Mouse (Mus musculus): ENCODE results near the gene Pank2. TPM values are rescaled to one million over a fixed set of nuclear protein-coding genes. Genes with fewer than 3 reads are reported as not detected.
A peak's percentile ranks its signal among the peaks of the same experiment; 100 is the strongest.
"Not testable (repeated sequence)": the region's sequence is repeated elsewhere in the genome, so short reads cannot be mapped to it uniquely, and the experiment has no call there.

Gene Pank2
- total RNA-seq, 2 experiments from 2014 or later = 22.2 to 24.6 TPM

DNA sequence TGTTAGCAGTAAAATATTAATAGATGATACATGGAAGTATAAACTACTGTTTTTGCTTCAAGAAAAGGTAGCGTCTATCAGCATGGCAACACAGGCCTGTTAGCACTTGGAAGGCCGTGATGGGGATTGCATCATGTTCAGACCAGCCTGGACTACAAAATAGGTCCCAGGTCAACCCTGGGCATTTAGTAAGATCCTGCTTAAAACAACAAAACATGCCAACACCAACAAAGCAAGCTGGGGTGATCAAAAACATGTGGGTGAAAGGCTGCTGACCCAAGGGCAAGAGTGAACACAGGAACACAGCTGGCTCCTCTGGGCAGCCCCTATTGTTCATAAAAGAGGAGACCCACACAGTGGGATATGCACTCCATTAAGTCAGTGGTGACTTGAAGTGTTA, 45.5 kb downstream of the Pank2 start:
- DNase-seq = no peak
- H3K4me3 ChIP-seq = no peak overlapping the region
- TF ChIP-seq CTCF (IDR thresholded peaks at IDR 0.05) = no peak
- no peak overlapping the region for H3K27ac ChIP-seq
- intact Hi-C loops (cut with DNase I) = no loop called here

DNA sequence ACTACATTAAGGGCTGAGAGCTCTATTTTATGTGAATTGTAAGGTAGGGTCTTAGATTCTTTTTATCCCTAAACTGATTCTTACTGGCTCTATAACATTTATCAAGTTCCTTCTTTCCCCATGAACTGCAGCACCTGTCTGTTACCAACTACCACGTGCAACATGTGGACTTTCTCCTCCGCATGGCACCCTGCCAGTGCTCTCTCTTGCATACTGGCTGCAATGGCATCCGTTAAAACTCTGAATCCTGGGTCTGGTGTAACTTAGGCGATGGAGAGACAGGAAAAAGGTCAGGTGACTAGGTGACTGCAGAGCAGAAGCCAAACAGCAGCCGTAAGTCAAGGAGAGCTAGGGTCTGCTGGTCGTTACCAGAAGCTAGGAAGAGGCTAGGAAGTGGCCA, 47.0 kb downstream of the Pank2 start:
- no peak overlapping the region for H3K27ac ChIP-seq
- no peak for DNase-seq
- no peak overlapping the region for H3K4me3 ChIP-seq
- no peak for TF ChIP-seq CTCF (IDR thresholded peaks at IDR 0.05)
- intact Hi-C loops (cut with DNase I) = no loop called here

- intact Hi-C loops (cut with DNase I) = no loop called here
- H3K27ac ChIP-seq = no peak overlapping the region
Measured at GRCm38 (mm10) chr2:131316167-131316566, 53.9 kb downstream of the Pank2 start.

DNA sequence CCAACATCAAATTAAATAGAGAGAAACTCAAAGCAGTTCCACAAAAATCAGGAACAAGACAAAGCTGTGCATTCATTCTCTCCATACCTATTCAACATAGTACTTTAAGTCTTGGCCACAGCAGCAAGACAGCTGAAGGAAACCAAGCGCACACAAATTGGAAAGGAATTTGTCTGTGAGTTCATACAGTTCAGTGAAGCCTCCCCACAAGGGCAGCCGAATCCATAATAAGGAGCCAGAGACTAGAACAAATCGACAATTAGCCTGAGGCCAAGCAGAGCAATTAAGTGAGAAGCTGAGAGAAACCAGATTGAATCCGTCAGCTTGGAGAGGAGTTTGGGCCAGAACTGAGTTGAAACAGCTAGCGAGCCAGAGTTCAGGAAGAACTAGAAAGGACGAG, 57.1 kb downstream of the Pank2 start:
- no peak for TF ChIP-seq CTCF (IDR thresholded peaks at IDR 0.05)

More at GRCm38 (mm10) chr2:131316167-131316566, 53.9 kb downstream of the Pank2 start:
- no peak for DNase-seq
- TF ChIP-seq CTCF (IDR thresholded peaks at IDR 0.05) = no peak
- H3K4me3 ChIP-seq = no peak overlapping the region

GRCm38 (mm10) chr2:131321192-131321591, 58.9 kb downstream of the Pank2 start:
- intact Hi-C loops (cut with DNase I); H3K27ac ChIP-seq; DNase-seq: not testable (repeated sequence)

More for the DNA sequence above, 57.1 kb downstream of the Pank2 start:
- intact Hi-C loops (cut with DNase I) = no loop called here
- no peak overlapping the region for H3K27ac ChIP-seq
- no peak for DNase-seq
- H3K4me3 ChIP-seq = no peak overlapping the region

DNA sequence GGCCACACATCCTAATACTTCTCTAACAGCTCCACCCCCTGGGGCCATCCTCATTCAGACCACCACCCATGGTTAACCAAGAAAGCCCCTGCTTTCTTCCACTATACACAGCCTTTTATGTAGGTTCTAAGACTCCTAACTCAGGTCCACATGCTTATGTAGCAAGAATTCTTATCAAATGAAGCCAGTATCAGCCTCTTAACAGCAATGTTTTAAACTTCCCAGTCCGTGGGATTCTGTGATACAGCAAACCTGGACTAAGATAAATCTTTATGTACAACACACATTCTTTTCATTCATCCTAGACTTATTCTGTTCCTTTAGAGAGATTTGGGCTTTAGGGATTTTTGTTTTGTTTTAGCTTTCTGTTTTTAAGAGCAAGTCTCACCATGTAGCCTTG, 61.4 kb downstream of the Pank2 start:
- Histone ChIP-seq H3K4me3 (no peak overlapping the region), H3K27ac (no peak overlapping the region)
- no peak for DNase-seq
- intact Hi-C loops (cut with DNase I) = no loop called here
- no peak for TF ChIP-seq CTCF (IDR thresholded peaks at IDR 0.05)

More at GRCm38 (mm10) chr2:131321192-131321591, 58.9 kb downstream of the Pank2 start:
- not testable (repeated sequence) for H3K4me3 ChIP-seq

DNA sequence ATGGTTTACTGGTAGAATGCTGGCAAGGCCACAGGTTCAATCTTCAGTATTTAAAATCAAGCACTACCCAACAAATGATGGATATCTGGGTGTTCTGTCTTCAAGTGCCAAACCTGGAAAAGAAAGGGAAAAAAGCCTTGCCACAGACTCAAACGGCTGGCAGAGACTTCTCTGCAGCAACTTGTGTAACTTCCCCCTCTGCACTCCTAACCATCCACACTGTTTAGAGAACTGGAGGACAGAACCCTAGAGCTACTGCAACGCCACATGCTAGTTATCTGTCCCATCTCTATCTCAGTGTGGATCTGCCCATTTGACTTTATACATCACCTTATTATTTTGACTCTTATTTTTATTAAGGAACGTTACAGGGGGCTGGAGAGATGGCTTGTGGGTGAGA, 63.7 kb downstream of the Pank2 start:
- Histone ChIP-seq H3K27ac (no peak overlapping the region), H3K4me3 (no peak overlapping the region)
- intact Hi-C loops (cut with DNase I) = no loop called here
- DNase-seq = no peak
- TF ChIP-seq CTCF (IDR thresholded peaks at IDR 0.05) = no peak

GRCm38 (mm10) chr2:131328981-131329380, 66.7 kb downstream of the Pank2 start:
- DNase-seq = no peak
- intact Hi-C loops (cut with DNase I) = no loop called here
- Histone ChIP-seq H3K4me3 (no peak overlapping the region), H3K27ac (no peak overlapping the region)
- TF ChIP-seq CTCF (IDR thresholded peaks at IDR 0.05) = no peak

DNA sequence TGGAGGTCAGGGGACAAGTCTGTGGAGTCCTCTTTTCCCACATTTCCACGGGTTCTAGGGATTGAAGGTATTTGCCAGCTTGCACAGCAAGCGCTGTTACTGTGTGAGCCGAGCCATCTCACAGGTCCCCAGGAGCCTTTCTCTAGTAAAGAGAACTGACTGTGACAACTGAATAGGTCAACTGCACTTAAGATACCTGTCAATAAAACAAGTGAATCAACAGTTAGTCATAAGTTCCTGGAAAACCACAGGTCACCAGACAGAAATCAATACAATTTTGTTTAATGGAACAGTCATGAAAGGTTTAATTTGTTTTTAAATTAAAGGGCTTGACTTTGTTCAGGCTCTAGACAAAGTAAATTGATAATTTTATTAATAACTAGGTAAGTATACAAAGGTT, 68.3 kb downstream of the Pank2 start:
- intact Hi-C loops (cut with DNase I) = no loop called here
- TF ChIP-seq CTCF (IDR thresholded peaks at IDR 0.05) = no peak
- no peak overlapping the region for H3K27ac ChIP-seq

GRCm38 (mm10) chr2:131337602-131338001, 75.3 kb downstream of the Pank2 start:
- Histone ChIP-seq H3K4me3 (no peak overlapping the region), H3K27ac (no peak overlapping the region)
- no peak for DNase-seq
- TF ChIP-seq CTCF (IDR thresholded peaks at IDR 0.05) = no peak
- intact Hi-C loops (cut with DNase I) = no loop called here

More for the DNA sequence above, 68.3 kb downstream of the Pank2 start:
- no peak for DNase-seq
- no peak overlapping the region for H3K4me3 ChIP-seq

DNA sequence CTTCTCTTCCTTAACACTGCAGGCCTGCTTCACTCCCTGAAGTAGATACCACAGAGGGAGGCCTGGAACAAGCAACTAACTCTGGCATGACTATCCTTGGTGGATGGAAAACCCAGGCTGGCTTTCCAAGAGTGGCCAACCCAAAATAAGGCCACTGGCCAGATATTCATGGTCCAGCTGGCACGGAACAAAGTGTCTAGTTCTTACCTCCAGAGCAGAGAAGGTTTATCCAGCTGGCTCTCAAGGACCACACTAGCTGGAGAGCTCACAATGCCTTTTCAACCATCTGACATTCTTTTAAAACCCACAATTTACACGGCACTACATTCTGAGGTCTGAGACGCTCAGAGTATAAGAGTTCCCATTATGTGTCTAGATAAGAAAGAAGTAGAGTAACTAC, 82.2 kb downstream of the Pank2 start:
- intact Hi-C loops (cut with DNase I) = loop anchor here (5.0 kb wide), 1 partner anchor 42 kb away; no protein-coding TSS in a partner anchor
- Histone ChIP-seq H3K4me3 (no peak overlapping the region), H3K27ac (peak overlapping the region; percentile 20; the same call in 1 of the 2 replicates)
- no peak for TF ChIP-seq CTCF (IDR thresholded peaks at IDR 0.05)
- peak; percentile 79 for DNase-seq

DNA sequence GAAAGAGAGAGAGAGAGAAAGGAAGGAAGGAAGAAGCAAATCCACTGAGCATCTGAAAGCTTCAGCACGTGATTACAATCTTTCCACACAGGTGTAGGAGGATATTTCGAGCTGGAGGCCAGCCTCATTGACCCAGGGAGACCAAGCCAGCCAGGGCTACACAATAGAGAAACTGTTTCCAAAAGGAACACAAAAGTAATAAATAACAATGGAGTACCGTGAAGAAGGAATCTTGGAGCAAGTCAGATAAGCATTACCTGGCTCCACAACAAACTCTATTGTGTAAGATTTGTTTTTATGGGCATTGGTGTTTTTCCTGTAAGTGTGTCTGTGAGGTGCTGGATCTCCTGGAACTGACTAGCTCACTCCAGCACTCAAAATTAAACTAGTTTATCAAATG, 83.3 kb downstream of the Pank2 start:
- intact Hi-C loops (cut with DNase I) = no loop called here
- no peak for DNase-seq
- H3K27ac ChIP-seq = no peak overlapping the region
- no peak for TF ChIP-seq CTCF (IDR thresholded peaks at IDR 0.05)
- no peak overlapping the region for H3K4me3 ChIP-seq

Small RNA genes within 50 kb of the gene (microRNA-seq; reads per million reads assigned to microRNA genes)
- gene Mir103-2 = 15.9 reads per million, percentile 14 among the genes with 10 or more reads in this experiment

Other genes with a start within 250 kb of the Pank2 start
- gene Gfra4, start 219.4 kb upstream of the Pank2 start, total RNA-seq (2021) = 1 to 10 TPM; 1.1 to 1.7 TPM
- 1 to 10 TPM; 2.5 TPM for gene Adam33, start 198.7 kb upstream of the Pank2 start, total RNA-seq (2021)
- under 1 TPM; 0.36 to 0.39 TPM for gene Siglec1, start 175.7 kb upstream of the Pank2 start, total RNA-seq (2021)
- gene Hspa12b, start 135.2 kb upstream of the Pank2 start, total RNA-seq (2021) = 10 to 100 TPM; 11.7 to 14.8 TPM
- gene Gm11037, start 129.0 kb upstream of the Pank2 start, total RNA-seq (2021) = not detected
- 1 to 10 TPM; 3.6 to 4.5 TPM for gene 1700037H04Rik, start 102.4 kb upstream of the Pank2 start, total RNA-seq (2021)
- gene Cenpb, start 82.4 kb upstream of the Pank2 start, total RNA-seq (2021) = 10 to 100 TPM; 67.7 to 70.1 TPM
- 1 to 10 TPM; 1.5 TPM for gene Cdc25b, start 75.5 kb upstream of the Pank2 start, total RNA-seq (2021)
- 1 to 10 TPM; 1.3 to 1.6 TPM for gene Spef1, start 75.2 kb upstream of the Pank2 start, total RNA-seq (2021)
- 10 to 100 TPM; 15.6 to 21.0 TPM for gene Ap5s1, start 55.4 kb upstream of the Pank2 start, total RNA-seq (2021)
- gene Mavs, start 28.4 kb upstream of the Pank2 start, total RNA-seq (2021) = 10 to 100 TPM; 40.0 to 56.9 TPM
- 1 to 10 TPM; 1.5 to 1.7 TPM for gene Rnf24, start 90.4 kb downstream of the Pank2 start, total RNA-seq (2021)
- 100 to 1,000 TPM in 1 of 2 experiments, 10 to 100 TPM in 1; 51.2 to 522 TPM for gene Smox, start 229.0 kb downstream of the Pank2 start, total RNA-seq (2021)

Data from gastrocnemius, adult 2 months (tissue).